Mouse (Mus musculus) intestine, embryonic 14.5 days (tissue): ENCODE results near the gene Opa3. TPM values are rescaled to one million over a fixed set of nuclear protein-coding genes. Genes with fewer than 3 reads are reported as not detected.
A peak's percentile ranks its signal among the peaks of the same experiment; 100 is the strongest.

Experiments
- ATAC-seq: fragments of 200-750 bp; cut with Nextera tagmentation; replicated peaks from 2 replicates; pipeline ENCODE4 v1.8.0; 2017; ENCODE audit warnings: low read depth, moderate number of reproducible peaks, moderate TSS enrichment, moderate library complexity; ENCODE audit not compliant: low FRiP score, low TSS enrichment
- DNase-seq: peaks from one replicate; pipeline ENCODE4 v3.0.0-alpha.2; 2018; ENCODE audit warnings: low spot score
- H3K27ac ChIP-seq: fragments of 300-500 bp; sonication (generic); 2 replicates; pipeline ENCODE4 v1.5.1; 2014; ENCODE audit warnings: low read depth, mild to moderate bottlenecking, control low read depth
- H3K27me3 ChIP-seq: fragments of 300-500 bp; sonication (generic); replicated peaks from 2 replicates; pipeline ENCODE4 v1.6.1; 2014; ENCODE audit warnings: low read length, control low read depth; ENCODE audit not compliant: control insufficient read depth, insufficient read depth
- H3K36me3 ChIP-seq: fragments of 300-500 bp; sonication (generic); 2 replicates; pipeline ENCODE4 v1.6.1; 2014; ENCODE audit warnings: low read length, control low read depth; ENCODE audit not compliant: control insufficient read depth, insufficient read depth
- H3K4me1 ChIP-seq: fragments of 300-500 bp; sonication (generic); replicated peaks from 2 replicates; pipeline ENCODE4 v1.6.1; 2014; ENCODE audit warnings: low read length, control low read depth, mixed read lengths; ENCODE audit not compliant: control insufficient read depth, insufficient read depth
- H3K4me2 ChIP-seq: fragments of 300-500 bp; sonication (generic); 2 replicates; pipeline ENCODE4 v1.6.1; 2014; ENCODE audit warnings: low read length
- H3K4me3 ChIP-seq: fragments of 300-500 bp; sonication (generic); 2 replicates; pipeline ENCODE4 v1.5.1; 2014; ENCODE audit warnings: low read depth, low read length, control low read depth, mixed read lengths
- H3K9ac ChIP-seq: fragments of 300-500 bp; sonication (generic); 2 replicates; pipeline ENCODE4 v1.6.1; 2014; ENCODE audit warnings: mild to moderate bottlenecking, low read length
- H3K9me3 ChIP-seq: fragments of 300-500 bp; sonication (generic); 2 replicates; pipeline ENCODE4 v1.6.1; 2016; ENCODE audit warnings: low read length, control low read depth; ENCODE audit not compliant: control insufficient read depth
- WGBS: fragments of 180-500 bp; shearing (Covaris S2); extraction: QIAGEN DNeasy Blood & Tissue Kit; methylation state at CpG from one replicate; pipeline ENCODE4 v1.1.7; 2014; 5-methylcytosine and 5-hydroxymethylcytosine counted together
- polyA plus RNA-seq: library from polyadenylated mRNA; unstranded; fragments of >200 nt; fragmentation: Nextera tagmentation; extraction: Ambion mirVana; gene quantifications from 2 replicates; pipeline ENCODE4 v1.2.1, GENCODE M21; 2014

The Opa3 gene
- polyA plus RNA-seq, result 37.4 and 43.9 TPM in 2 replicates

GRCm38 (mm10) chr7:19227883-19228792, at the start of gene Opa3:
Opa3 (plus strand) TSS chr7:19228334.
- no peaks in the 10 kb centered on the region for H3K27me3 ChIP-seq
- H3K9me3 ChIP-seq, result no peaks in the 10 kb centered on the region
- H3K4me2 ChIP-seq, result peak within 1 kb of the TSS; percentile 77
- H3K27ac ChIP-seq, result peak within 1 kb of the TSS; percentile 98
- H3K4me1 ChIP-seq, result peaks cover 9% of the 10 kb centered on the region; the same call in 1 of the 2 replicates
- peak within 1 kb of the TSS; percentile 78 for H3K4me3 ChIP-seq
- DNase-seq, result peak; percentile 99
- peak within 1 kb of the TSS; percentile 84 for H3K9ac ChIP-seq
- 0% methylated on average over 90 of the region's 91 CpGs for WGBS
- ATAC-seq, result peak; percentile 93
- 0 out of 2 replicates have a peak, but pooled peaks cover 8% of the 10 kb centered on the region for H3K36me3 ChIP-seq

- Histone ChIP-seq H3K27me3 (peaks cover 55% of the 10 kb centered on the region), H3K9ac (no peak overlapping the region), H3K4me3 (peak overlapping the region; percentile 4; the same call in 1 of the 2 replicates), H3K27ac (no peak overlapping the region), H3K4me2 (peak overlapping the region; percentile 45), H3K36me3 (no peaks in the 10 kb centered on the region), H3K9me3 (0 out of 2 replicates have a peak, but pooled peaks cover 4% of the 10 kb centered on the region), H3K4me1 (peaks cover 17% of the 10 kb centered on the region)
- ATAC-seq (no peak), DNase-seq (peak; percentile 86)
- 5% methylated on average over 27 of the region's 27 CpGs for WGBS
Measured at GRCm38 (mm10) chr7:19178443-19179092, 49.6 kb upstream of the Opa3 start.

- Histone ChIP-seq H3K9ac (no peak overlapping the region; the same call in 1 of the 2 replicates), H3K9me3 (0 out of 2 replicates have a peak, but pooled peaks cover 4% of the 10 kb centered on the region), H3K4me1 (peaks cover 17% of the 10 kb centered on the region), H3K27ac (no peak overlapping the region), H3K36me3 (no peaks in the 10 kb centered on the region), H3K4me2 (peak overlapping the region; percentile 45), H3K27me3 (peaks cover 55% of the 10 kb centered on the region), H3K4me3 (0 out of 2 replicates have a peak overlapping the region, but pooled peaks have one; percentile 10)
- 1% methylated on average over 32 of the region's 32 CpGs for WGBS
- DNase-seq (peak; percentile 65), ATAC-seq (0 out of 2 replicates have a peak, but pooled peaks have one; percentile 24)
Measured at GRCm38 (mm10) chr7:19179173-19179572, 49.0 kb upstream of the Opa3 start.

- no peak overlapping the region for H3K27ac ChIP-seq
- no peak for DNase-seq
- no peak overlapping the region for H3K9ac ChIP-seq
- H3K4me3 ChIP-seq, result no peak overlapping the region
- no peaks in the 10 kb centered on the region for H3K36me3 ChIP-seq
- peaks cover 17% of the 10 kb centered on the region for H3K4me1 ChIP-seq
- H3K4me2 ChIP-seq, result 0 out of 2 replicates have a peak overlapping the region, but pooled peaks have one; percentile 45
- H3K27me3 ChIP-seq, result peaks cover 55% of the 10 kb centered on the region
- ATAC-seq, result no peak
- 36% methylated on average over 6 of the region's 6 CpGs for WGBS
- 0 out of 2 replicates have a peak, but pooled peaks cover 4% of the 10 kb centered on the region for H3K9me3 ChIP-seq
Measured at GRCm38 (mm10) chr7:19179936-19180335, 48.2 kb upstream of the Opa3 start.

- DNase-seq (peak; percentile 68), ATAC-seq (peak; percentile 37)
- Histone ChIP-seq H3K36me3 (no peaks in the 10 kb centered on the region), H3K9ac (peak overlapping the region; percentile 53), H3K27ac (no peak overlapping the region), H3K9me3 (0 out of 2 replicates have a peak, but pooled peaks cover 4% of the 10 kb centered on the region), H3K4me1 (peaks cover 16% of the 10 kb centered on the region), H3K4me2 (peak overlapping the region; percentile 84), H3K27me3 (peaks cover 47% of the 10 kb centered on the region), H3K4me3 (peak overlapping the region; percentile 67)
- WGBS, result 1% methylated on average over 27 of the region's 27 CpGs
Measured at GRCm38 (mm10) chr7:19180862-19181429, 47.2 kb upstream of the Opa3 start.

GRCm38 (mm10) chr7:19184250-19184649, 43.9 kb upstream of the Opa3 start:
- 79% methylated on average over 2 of the region's 2 CpGs for WGBS
- H3K4me2 ChIP-seq, result no peak overlapping the region
- ATAC-seq, result no peak

GRCm38 (mm10) chr7:19184758-19185157, 43.4 kb upstream of the Opa3 start:
- no peak overlapping the region for H3K4me3 ChIP-seq
- ATAC-seq (no peak), DNase-seq (no peak)
- 0 out of 2 replicates have a peak, but pooled peaks cover 15% of the 10 kb centered on the region for H3K36me3 ChIP-seq
- 82% methylated on average over 6 of the region's 6 CpGs for whole genome bisulfite sequencing
- H3K27ac ChIP-seq, result no peak overlapping the region
- H3K9ac ChIP-seq, result no peak overlapping the region
- H3K9me3 ChIP-seq, result no peaks in the 10 kb centered on the region
- H3K27me3 ChIP-seq, result peaks cover 10% of the 10 kb centered on the region
- H3K4me2 ChIP-seq, result no peak overlapping the region
- H3K4me1 ChIP-seq, result peaks cover 10% of the 10 kb centered on the region

More at GRCm38 (mm10) chr7:19184250-19184649, 43.9 kb upstream of the Opa3 start:
- no peak overlapping the region for H3K4me3 ChIP-seq
- H3K9me3 ChIP-seq, result no peaks in the 10 kb centered on the region
- peaks cover 12% of the 10 kb centered on the region for H3K4me1 ChIP-seq
- peaks cover 15% of the 10 kb centered on the region for H3K27me3 ChIP-seq
- 0 out of 2 replicates have a peak, but pooled peaks cover 15% of the 10 kb centered on the region for H3K36me3 ChIP-seq
- DNase-seq, result no peak
- no peak overlapping the region for H3K9ac ChIP-seq
- no peak overlapping the region for H3K27ac ChIP-seq

- 99% methylated on average over 4 of the region's 4 CpGs for WGBS
- no peak overlapping the region for H3K9ac ChIP-seq
- ATAC-seq (no peak), DNase-seq (no peak)
- H3K27ac ChIP-seq, result no peak overlapping the region
- no peaks in the 10 kb centered on the region for H3K9me3 ChIP-seq
- no peak overlapping the region for H3K4me3 ChIP-seq
- H3K36me3 ChIP-seq, result peaks cover 43% of the 10 kb centered on the region
- H3K4me2 ChIP-seq, result no peak overlapping the region
- no peaks in the 10 kb centered on the region for H3K27me3 ChIP-seq
- no peaks in the 10 kb centered on the region for H3K4me1 ChIP-seq
Measured at GRCm38 (mm10) chr7:19194676-19195075, 33.5 kb upstream of the Opa3 start.
